Mouse (Mus musculus): ENCODE measurements around the gene Dhrs7. TPM values are rescaled to one million over a fixed set of nuclear protein-coding genes. Genes with fewer than 3 reads are reported as not detected.

Dhrs7 gene
- polyA plus RNA-seq, 1 experiment from 2014 or later, result 7.9 TPM

DNA sequence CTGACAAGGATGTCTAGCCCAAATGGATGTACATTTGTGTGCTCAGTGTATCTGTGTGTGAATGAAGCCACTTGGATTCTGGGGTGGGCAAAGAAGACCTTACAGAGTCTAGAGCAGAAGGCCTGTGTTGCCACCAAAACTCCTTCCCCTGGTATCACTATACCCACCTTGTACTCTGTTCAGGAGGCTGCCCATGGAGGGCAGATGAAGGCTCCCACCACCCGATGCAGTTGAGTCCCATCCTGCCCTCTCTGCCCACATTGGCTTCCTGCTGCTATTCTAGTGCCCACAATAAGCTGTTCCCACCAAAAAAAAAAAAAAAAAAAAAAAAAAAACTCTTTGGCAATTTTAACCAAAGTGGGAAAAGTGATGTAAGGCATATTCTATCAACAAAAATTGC is 43.3 kb downstream of the Dhrs7 start:
- Histone ChIP-seq H3K9ac (replicated peaks; ENCODE audit: low read depth, low read length) (no peak overlapping the region), H3K27me3 (replicated peaks; ENCODE audit: control insufficient read depth, insufficient read depth, low read length) (no peaks in the 10 kb centered on the region), H3K4me3 (replicated peaks; ENCODE audit: low read length) (no peak overlapping the region), H3K4me1 (replicated peaks; ENCODE audit: control insufficient read depth, insufficient read depth, low read length) (no peaks in the 10 kb centered on the region), H3K27ac (ENCODE audit: low read length) (no peak overlapping the region), H3K4me2 (ENCODE audit: low read length) (no peak overlapping the region), H3K9me3 (ENCODE audit: control insufficient read depth, low read length) (no peaks in the 10 kb centered on the region), H3K36me3 (ENCODE audit: control insufficient read depth, insufficient read depth) (no peaks in the 10 kb centered on the region)
- 90% methylated on average over 1 of the region's 1 CpGs for WGBS
- no peak for ATAC-seq

DNA sequence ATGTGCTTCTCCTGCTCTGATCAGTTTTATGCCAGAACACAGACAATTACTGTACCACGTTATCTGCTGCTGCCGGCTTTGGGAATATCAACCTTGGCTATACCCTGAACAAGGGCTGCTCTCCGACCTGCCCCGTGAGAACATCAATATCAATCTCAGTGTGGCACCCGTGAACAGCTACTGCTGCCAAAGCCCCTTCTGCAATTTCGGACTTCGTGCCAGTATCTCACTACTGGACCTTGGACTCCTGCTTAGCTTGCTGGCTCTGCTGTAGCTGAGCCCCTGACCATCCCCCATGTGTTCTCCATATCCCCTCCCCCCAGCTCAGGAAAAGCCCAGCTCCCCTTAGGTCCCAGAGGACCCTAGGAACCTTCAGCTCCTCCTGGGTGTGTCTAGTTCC is 43.9 kb downstream of the Dhrs7 start:
- Histone ChIP-seq H3K27me3 (replicated peaks; ENCODE audit: control insufficient read depth, insufficient read depth, low read length) (no peaks in the 10 kb centered on the region), H3K9ac (replicated peaks; ENCODE audit: low read depth, low read length) (no peak overlapping the region), H3K4me3 (replicated peaks; ENCODE audit: low read length) (no peak overlapping the region), H3K36me3 (ENCODE audit: control insufficient read depth, insufficient read depth) (no peaks in the 10 kb centered on the region), H3K9me3 (ENCODE audit: control insufficient read depth, low read length) (no peaks in the 10 kb centered on the region), H3K4me1 (replicated peaks; ENCODE audit: control insufficient read depth, insufficient read depth, low read length) (no peaks in the 10 kb centered on the region), H3K27ac (ENCODE audit: low read length) (no peak overlapping the region), H3K4me2 (ENCODE audit: low read length) (no peak overlapping the region)
- no peak for ATAC-seq
- 91% methylated on average over 7 of the region's 7 CpGs for WGBS

DNA sequence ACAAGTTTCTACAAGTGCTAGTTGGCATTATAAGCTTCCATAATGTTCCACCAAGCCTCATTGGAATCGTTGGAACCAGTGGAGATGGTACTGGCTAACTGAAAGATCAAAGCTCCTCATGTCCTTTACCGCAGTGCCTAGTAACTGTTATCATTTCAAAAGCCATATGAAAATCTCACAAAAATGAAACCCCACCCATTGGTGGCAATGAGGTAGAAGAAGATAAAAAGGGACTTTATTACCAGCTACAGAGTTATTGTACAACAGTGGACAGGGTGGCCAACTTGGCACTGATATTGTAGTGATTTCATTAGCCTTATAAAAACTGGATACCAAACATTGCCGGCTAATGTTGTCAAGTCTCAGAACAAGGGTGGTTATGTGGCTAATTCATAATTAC is 52.7 kb downstream of the Dhrs7 start:
- H3K4me3 ChIP-seq (replicated peaks; ENCODE audit: low read length), result no peak overlapping the region
- H3K4me1 ChIP-seq (replicated peaks; ENCODE audit: control insufficient read depth, insufficient read depth, low read length), result no peaks in the 10 kb centered on the region
- no peak overlapping the region for H3K9ac ChIP-seq (replicated peaks; ENCODE audit: low read depth, low read length)
- H3K27me3 ChIP-seq (replicated peaks; ENCODE audit: control insufficient read depth, insufficient read depth, low read length), result no peaks in the 10 kb centered on the region
- no peaks in the 10 kb centered on the region for H3K36me3 ChIP-seq (ENCODE audit: control insufficient read depth, insufficient read depth)
- H3K9me3 ChIP-seq (ENCODE audit: control insufficient read depth, low read length), result no peaks in the 10 kb centered on the region
- WGBS, result 90% methylated on average over 3 of the region's 3 CpGs
- ATAC-seq, result no peak
- no peak overlapping the region for H3K27ac ChIP-seq (ENCODE audit: low read length)
- no peak overlapping the region for H3K4me2 ChIP-seq (ENCODE audit: low read length)

Other genes starting within 250 kb of the Dhrs7 start
- 3.4 and 3.9 TPM in 2 replicates for gene Lrrc9, start 223.0 kb downstream of the Dhrs7 start, polyA plus RNA-seq (2015; fragmentation: Nextera tagmentation; extraction: Ambion mirVana)
- 23.3 and 24.2 TPM in 2 replicates for gene Pcnx4, start 128.5 kb downstream of the Dhrs7 start, polyA plus RNA-seq (2015; fragmentation: Nextera tagmentation; extraction: Ambion mirVana)
- gene Gm4756, start 15.2 kb downstream of the Dhrs7 start, polyA plus RNA-seq (2015; fragmentation: Nextera tagmentation; extraction: Ambion mirVana), result not detected in 2 replicates
- gene Ppm1a, start 92.5 kb upstream of the Dhrs7 start, polyA plus RNA-seq (2015; fragmentation: Nextera tagmentation; extraction: Ambion mirVana), result 52.8 and 55.0 TPM in 2 replicates